Mouse (Mus musculus) limb, embryonic 10.5 days (tissue): ENCODE measurements around the gene Tmc7. TPM values are rescaled to one million over a fixed set of nuclear protein-coding genes. Genes with fewer than 3 reads are reported as not detected.

Source experiments
- DNase-seq: peaks from one replicate; pipeline ENCODE4 v3.0.0-alpha.2; 2017; ENCODE audit warnings: low spot score
- H3K27ac ChIP-seq: fragments of 300-500 bp; sonication (generic); 2 replicates; pipeline ENCODE4 v1.5.1; 2016; ENCODE audit warnings: mild to moderate bottlenecking
- H3K27me3 ChIP-seq: fragments of 300-500 bp; sonication (generic); 2 replicates; pipeline ENCODE4 v1.6.1; 2016; ENCODE audit warnings: low read depth, mild to moderate bottlenecking; ENCODE audit not compliant: poor library complexity, severe bottlenecking
- H3K36me3 ChIP-seq: fragments of 300-500 bp; sonication (generic); 2 replicates; pipeline ENCODE4 v1.6.1; 2016; ENCODE audit warnings: mild to moderate bottlenecking, moderate library complexity
- H3K4me1 ChIP-seq: fragments of 300-500 bp; sonication (generic); 2 replicates; pipeline ENCODE4 v1.6.1; 2016
- H3K4me3 ChIP-seq: fragments of 300-500 bp; sonication (generic); 2 replicates; pipeline ENCODE4 v1.5.1; 2016; ENCODE audit warnings: mild to moderate bottlenecking, moderate library complexity
- H3K9me3 ChIP-seq: fragments of 300-500 bp; sonication (generic); replicated peaks from 2 replicates; pipeline ENCODE4 v1.6.1; 2016; ENCODE audit warnings: mild to moderate bottlenecking
- WGBS: fragments of 180-500 bp; shearing (Covaris S2); methylation state at CpG from one replicate; pipeline ENCODE4 v1.1.7; 2016; 5-methylcytosine and 5-hydroxymethylcytosine counted together
- polyA plus RNA-seq: library from polyadenylated mRNA; unstranded; fragments of >200 nt; fragmentation: Nextera tagmentation; extraction: Ambion mirVana; gene quantifications from 2 replicates; pipeline ENCODE4 v1.2.1, GENCODE M21; 2016

The Tmc7 gene
- polyA plus RNA-seq, 1 experiment from 2014 or later, result 4.7 TPM

- Histone ChIP-seq H3K36me3 (peaks cover 17% of the 10 kb centered on the region), H3K4me1 (peaks cover 37% of the 10 kb centered on the region), H3K27me3 (peaks cover 45% of the 10 kb centered on the region), H3K9me3 (no peaks in the 10 kb centered on the region), H3K27ac (peak overlapping the region; percentile 95), H3K4me3 (peak overlapping the region; percentile 85)
- 2% methylated on average over 67 of the region's 67 CpGs for WGBS
- DNase-seq, result peak; percentile 63
These were observed 93.7 kb downstream of the Tmc7 start for GRCm38 (mm10) chr7:118490666-118491430.

DNA sequence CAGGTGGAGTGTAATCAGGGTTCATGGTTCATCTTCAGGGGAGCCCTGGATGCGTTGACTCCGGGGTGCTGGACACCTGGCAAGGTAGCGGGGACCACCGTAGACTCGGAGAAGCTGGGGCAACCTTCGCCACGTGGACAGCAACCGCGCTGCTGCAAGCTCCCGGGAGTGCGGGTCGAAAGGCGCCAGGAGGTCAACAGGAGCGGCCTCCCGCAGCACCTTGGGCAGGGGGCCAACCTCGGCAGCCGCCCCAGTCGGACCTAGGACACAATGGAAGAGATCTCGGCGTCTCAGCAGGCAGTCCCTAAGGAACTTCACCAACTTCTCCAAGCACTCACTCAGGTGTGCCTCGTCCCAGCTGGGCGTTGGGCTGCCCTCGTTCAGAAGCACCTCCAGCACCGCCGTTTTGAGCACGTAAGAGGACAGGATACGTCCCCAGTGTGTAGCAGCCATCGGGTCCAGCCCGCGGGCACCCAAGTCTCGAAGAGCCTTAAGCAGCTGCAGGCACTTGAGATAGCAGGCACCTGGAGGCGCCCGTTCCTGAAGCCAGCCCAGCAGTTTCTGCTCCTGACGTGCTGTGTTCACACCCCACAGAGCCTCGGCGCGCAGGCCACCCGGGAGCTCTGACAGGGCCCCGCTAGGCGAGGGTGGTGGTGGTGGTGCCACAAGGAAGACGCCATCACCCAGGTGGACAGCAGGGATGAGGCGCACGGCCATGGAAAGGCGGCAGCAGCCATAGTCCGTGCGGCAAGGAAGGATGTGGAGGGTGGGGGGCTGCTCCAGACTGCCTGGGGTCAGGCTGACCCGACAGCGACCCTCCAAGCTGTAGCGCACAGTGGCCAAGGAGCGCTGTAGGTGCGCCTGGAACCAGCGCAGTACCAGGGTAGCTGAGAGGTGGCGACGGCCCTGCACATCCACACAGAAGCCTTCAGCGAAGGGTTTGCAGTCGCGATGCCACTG is 94.5 kb downstream of the Tmc7 start:
- Histone ChIP-seq H3K27ac (no peak overlapping the region; the same call in 1 of the 2 replicates), H3K27me3 (peaks cover 45% of the 10 kb centered on the region), H3K4me3 (peak overlapping the region; percentile 85), H3K9me3 (no peaks in the 10 kb centered on the region), H3K36me3 (peaks cover 17% of the 10 kb centered on the region), H3K4me1 (peaks cover 37% of the 10 kb centered on the region)
- WGBS, result 19% methylated on average over 57 of the region's 57 CpGs
- peak; percentile 50 for DNase-seq

DNA sequence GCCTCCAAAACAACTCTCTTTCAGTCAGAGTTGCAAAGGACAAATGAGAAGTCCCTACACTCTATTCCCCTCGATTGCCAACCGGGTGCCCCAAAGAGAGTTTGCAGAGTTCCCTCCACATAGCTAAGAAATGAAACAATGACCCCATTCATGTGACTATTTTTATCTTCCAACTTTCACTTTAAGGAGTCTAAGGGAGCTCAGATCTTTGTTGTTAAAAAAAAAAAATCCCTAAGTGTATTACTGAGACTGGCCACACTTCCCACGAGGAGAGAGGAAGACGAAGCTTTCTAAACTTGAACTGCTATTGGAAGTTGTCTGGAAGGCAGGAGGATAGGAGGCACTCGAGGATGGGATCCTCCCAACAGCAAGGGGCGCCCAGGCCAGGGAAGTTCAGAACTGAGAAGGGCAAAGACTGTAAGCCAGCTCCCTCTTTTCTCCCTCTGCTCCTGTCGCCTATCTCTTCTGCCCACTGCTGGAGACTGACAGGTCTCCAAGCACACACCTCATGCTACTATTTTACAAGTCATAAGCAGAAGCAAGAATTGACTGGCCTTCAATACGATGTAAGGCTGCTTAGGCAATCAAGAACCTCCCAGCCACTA is 96.4 kb downstream of the Tmc7 start:
- peaks cover 22% of the 10 kb centered on the region for H3K36me3 ChIP-seq
- 41% methylated on average over 8 of the region's 8 CpGs for WGBS
- peaks cover 37% of the 10 kb centered on the region for H3K4me1 ChIP-seq
- DNase-seq, result no peak
- H3K9me3 ChIP-seq, result no peaks in the 10 kb centered on the region
- H3K27me3 ChIP-seq, result peaks cover 42% of the 10 kb centered on the region
- H3K4me3 ChIP-seq, result no peak overlapping the region
- no peak overlapping the region for H3K27ac ChIP-seq

GRCm38 (mm10) chr7:118486917-118487316 is 97.6 kb downstream of the Tmc7 start:
- Histone ChIP-seq H3K27me3 (peaks cover 32% of the 10 kb centered on the region), H3K4me3 (no peak overlapping the region), H3K9me3 (no peaks in the 10 kb centered on the region), H3K36me3 (peaks cover 22% of the 10 kb centered on the region), H3K4me1 (peaks cover 31% of the 10 kb centered on the region), H3K27ac (no peak overlapping the region)
- WGBS, result 61% methylated on average over 5 of the region's 5 CpGs
- no peak for DNase-seq

Other genes with a start within 250 kb of the Tmc7 start
- gene Syt17, start 136.5 kb downstream of the Tmc7 start, polyA plus RNA-seq, result 1.2 and 1.3 TPM in 2 replicates
- 1.4 and 1.8 TPM in 2 replicates for gene Itpripl2, start 92.8 kb downstream of the Tmc7 start, polyA plus RNA-seq
- gene Coq7, start 51.4 kb downstream of the Tmc7 start, polyA plus RNA-seq, result 131 and 134 TPM in 2 replicates
- gene Tmc5, start 12.6 kb upstream of the Tmc7 start, polyA plus RNA-seq, result not detected in 2 replicates
- gene Gde1, start 121.0 kb upstream of the Tmc7 start, polyA plus RNA-seq, result 62.8 and 64.9 TPM in 2 replicates
- gene Ccp110, start 127.8 kb upstream of the Tmc7 start, polyA plus RNA-seq, result 27.8 and 35.1 TPM in 2 replicates
- 58.5 and 60.2 TPM in 2 replicates for gene Vps35l, start 155.5 kb upstream of the Tmc7 start, polyA plus RNA-seq